Mouse (Mus musculus): ENCODE results near the gene Dpagt1.
"Not testable (repeated sequence)": the region's sequence is repeated elsewhere in the genome, so short reads cannot be mapped to it uniquely, and the experiment has no call there.

The Dpagt1 gene

GRCm38 (mm10) chr9:44337436-44338169 lies 11.8 kb downstream of the Dpagt1 start:
- peak; percentile 28 for DNase-seq (ENCODE audit: inconsistent ontology term)

- DNase-seq (ENCODE audit: inconsistent ontology term), result no peak
Observed at GRCm38 (mm10) chr9:44338574-44338973, 12.8 kb downstream of the Dpagt1 start.

DNA sequence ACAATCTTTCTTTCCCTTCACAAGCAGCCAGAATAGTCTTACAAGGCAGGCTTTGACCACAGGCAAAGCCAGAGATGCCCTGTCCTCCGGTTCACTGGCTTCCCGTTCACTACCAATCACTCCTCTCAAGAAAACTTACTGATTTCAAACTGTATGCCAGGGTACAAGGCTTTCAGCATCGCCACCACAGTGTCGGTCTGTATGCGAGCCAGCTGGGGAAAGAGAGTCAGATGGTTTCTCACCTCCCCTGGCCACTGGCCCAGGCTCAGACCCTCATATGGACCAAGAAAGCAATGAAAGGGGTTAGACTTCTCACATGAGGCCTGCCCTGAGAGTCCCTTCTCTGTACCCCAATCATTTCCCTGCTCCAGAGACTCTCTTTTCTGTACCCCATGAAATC lies 15.7 kb downstream of the Dpagt1 start:
- DNase-seq (ENCODE audit: inconsistent ontology term), result no peak

DNA sequence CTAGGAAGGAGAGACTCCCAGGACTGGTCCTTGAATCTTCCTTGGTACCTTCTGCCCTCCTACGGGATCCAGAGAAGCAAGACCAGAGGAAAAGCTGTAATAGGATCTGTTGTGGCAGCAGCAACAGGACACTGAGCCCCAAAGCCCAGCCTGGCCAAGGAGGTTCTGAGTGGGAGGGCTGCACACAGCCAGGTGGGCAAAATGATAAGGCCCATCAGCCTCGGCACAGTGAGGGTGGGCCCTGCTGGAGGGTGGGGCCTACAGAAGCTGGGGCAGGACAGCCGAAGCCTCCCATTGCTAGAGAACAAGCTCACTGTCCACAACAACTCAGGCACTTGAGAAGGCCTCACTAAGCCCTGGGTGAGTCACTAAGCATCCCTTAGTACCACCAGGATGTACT lies 16.4 kb downstream of the Dpagt1 start:
- no peak for DNase-seq (ENCODE audit: inconsistent ontology term)

- no peak for DNase-seq (ENCODE audit: inconsistent ontology term)
Observed at GRCm38 (mm10) chr9:44342605-44343004, 16.8 kb downstream of the Dpagt1 start.

GRCm38 (mm10) chr9:44343290-44343689 lies 17.5 kb downstream of the Dpagt1 start:
- no peak for DNase-seq (ENCODE audit: inconsistent ontology term)

GRCm38 (mm10) chr9:44343781-44344421 lies 18.1 kb downstream of the Dpagt1 start, which contains the start of gene Hmbs:
Gene Hmbs, minus strand, starts transcription at chr9:44344228.
- DNase-seq (ENCODE audit: inconsistent ontology term), result peak; percentile 96

GRCm38 (mm10) chr9:44345570-44346433 lies 20.0 kb downstream of the Dpagt1 start:
- no peak for DNase-seq (ENCODE audit: inconsistent ontology term)

- no peak for DNase-seq (ENCODE audit: inconsistent ontology term)
Observed at GRCm38 (mm10) chr9:44347166-44347565, 21.3 kb downstream of the Dpagt1 start.

DNA sequence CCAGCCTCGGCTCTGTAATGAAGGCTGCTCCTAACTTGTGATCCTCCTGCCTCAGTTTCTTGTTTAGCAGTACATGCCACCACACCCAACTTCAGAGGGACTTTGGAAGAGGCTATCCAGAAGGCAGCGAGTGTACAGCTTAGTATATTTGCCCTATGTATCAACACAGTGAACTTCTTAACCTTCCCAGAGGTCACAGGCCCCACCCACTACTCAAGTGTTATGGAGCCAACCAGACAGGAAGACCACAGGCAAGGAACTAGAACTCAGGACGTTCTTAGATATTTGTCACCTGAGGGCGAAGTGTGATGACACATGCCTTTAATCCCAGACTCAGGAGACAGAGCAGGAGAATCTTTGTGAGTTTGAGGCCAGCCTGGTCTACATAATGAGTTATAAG lies 21.8 kb downstream of the Dpagt1 start:
- DNase-seq (ENCODE audit: inconsistent ontology term), result no peak

GRCm38 (mm10) chr9:44348546-44348945 lies 22.7 kb downstream of the Dpagt1 start:
- DNase-seq (ENCODE audit: inconsistent ontology term), result no peak

DNA sequence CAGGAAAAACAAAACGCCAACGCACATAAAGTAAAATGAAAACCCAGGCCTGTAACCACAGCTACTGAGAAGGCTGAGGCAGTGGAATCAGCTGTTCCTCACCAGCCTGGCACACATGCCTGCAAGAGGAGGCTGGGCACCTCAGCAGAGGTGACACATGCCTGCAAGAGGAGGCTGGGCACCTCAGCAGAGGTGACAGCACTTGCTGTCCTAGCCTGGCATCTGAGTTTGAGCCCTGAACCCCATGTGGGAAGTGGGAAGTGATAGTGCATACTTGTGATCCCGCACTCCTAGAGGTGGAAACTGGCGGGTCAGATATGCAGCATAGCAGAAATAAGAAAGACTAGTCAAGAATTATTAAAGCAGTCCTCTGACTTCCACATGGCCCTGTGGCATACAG lies 25.6 kb downstream of the Dpagt1 start:
- no peak for DNase-seq (ENCODE audit: inconsistent ontology term)

DNA sequence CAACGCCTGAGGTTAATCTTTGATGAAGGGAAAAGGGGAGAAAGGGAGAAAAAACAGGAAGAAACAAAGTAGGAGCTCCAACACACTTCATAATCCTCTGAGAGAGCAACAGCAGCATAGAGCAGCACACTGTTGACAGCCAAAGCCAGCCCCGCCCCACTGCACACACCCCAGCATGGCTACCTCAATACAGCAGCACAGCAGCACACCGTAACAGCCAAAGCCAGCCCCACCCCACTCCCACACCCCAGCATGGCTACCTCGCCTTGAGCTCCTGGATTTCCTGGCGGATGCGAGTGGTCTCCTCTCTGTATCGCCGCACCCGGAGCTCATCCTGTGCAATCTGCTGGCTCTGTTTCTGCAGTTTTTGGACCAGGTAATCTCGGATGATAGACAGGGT lies 26.5 kb downstream of the Dpagt1 start:
- DNase-seq (ENCODE audit: inconsistent ontology term), result no peak

DNA sequence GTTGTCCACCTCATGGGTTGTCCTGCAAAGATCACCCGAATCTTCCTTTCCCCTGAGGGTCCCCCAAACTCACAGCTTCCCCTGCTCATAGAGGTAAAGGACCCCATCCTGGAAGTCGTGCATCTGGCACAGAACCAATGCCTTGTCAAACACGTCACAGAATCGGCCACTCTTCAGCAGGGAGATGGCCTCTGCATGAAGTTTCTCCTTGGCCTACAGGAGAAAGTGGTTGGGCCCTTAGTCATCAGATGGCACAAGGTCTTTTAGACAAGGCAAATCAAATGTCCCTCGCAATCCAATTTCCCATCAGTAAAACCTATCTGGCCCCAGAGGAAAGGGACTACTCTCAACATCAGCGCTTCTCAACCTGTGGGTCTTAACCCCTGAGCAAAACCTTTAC lies 27.3 kb downstream of the Dpagt1 start:
- no peak for DNase-seq (ENCODE audit: inconsistent ontology term)

DNA sequence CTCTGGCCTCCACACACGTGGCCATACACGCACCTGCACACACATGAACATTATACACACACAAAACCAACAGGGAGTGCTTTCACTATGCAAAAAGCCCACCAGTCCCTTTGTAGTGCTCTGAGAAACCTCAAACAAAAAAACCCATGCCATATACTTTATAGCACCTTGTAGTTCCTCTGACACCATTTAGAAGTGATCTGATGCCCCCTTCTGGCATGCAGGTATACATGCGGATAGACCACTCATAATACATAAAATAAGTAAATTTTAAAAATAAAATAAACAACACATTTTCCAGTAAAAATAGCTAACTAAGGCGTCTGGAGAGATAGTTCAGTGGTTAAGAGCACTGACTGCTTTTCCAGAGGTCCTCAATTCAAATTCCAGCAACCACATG lies 31.4 kb downstream of the Dpagt1 start:
- DNase-seq (ENCODE audit: inconsistent ontology term), result no peak

DNA sequence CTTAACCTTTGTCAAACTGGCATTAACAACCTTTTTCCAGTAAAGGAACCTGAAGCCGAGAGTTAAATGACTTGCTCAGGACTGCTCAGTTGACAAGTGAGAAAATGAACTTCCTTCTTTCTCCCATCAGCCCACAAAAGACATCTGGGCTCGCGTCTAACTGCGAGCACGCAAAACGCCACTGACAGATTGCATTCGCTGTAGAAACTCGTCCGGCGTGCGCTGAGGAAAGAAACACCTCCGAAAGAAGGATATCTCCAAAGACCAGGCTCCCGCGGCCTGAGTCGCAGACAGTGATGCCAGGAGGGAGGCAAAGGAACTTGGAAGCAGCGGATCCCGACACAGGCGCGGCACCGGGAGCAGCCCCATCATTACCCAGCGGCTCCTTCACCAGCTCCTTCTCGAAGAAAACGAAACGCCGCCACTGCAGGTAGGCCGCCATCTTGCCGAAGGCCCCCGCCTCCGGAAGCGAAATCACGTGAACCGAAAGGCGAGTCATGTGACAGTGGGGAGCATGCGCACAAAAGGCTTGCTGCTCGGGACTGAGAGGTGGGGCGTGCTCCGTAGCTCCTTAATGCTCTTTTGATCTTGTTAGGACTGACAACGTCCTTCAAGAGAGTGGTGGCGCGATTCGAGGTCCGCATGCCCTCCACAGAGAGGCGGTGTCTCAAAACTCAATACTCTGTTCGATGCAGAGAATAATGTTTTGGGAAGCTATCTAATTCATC lies 35.5 kb downstream of the Dpagt1 start, which contains the start of gene Vps11:
TSS of gene Vps11 (minus strand) at position 481 of the 728 bp plus-strand sequence.
- DNase-seq (ENCODE audit: inconsistent ontology term), result peak; percentile 89

DNA sequence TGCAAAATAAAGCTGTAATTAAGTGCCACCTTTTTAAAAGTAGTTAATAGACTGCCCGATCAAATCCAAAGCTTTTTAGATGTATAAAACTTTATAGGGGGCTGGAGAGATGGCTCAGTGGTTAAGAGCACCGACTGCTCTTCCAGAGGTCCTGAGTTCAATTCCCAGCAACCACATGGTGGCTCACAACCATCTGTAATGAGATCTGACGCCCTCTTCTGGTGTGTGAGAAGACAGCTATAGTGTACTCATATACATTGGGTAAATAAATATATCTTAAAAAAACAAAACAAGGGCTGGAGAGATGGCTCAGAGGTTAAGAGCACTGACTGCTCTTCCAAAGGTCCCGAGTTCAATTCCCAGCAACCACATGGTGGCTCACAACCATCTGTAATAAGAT lies 36.1 kb downstream of the Dpagt1 start:
- DNase-seq (ENCODE audit: inconsistent ontology term), result not testable (repeated sequence)

DNA sequence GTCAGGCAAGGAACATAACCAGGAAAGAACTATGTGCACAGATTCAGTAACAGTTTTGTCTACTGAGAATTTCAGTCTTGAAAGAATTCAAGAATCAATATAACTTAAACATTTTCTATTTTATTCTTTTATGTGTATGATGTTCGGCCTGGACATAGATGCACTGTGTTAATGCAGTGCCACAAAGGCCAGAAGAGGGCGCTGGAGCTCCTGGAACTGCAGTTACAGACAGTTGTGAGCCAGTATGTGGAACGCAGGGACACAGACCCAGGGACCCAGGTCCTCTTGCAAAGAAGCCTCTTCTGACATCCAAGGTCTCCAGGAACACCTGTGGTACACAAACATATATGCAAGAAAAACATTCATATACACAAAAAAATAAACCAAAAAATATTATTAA lies 38.7 kb downstream of the Dpagt1 start:
- no peak for DNase-seq (ENCODE audit: inconsistent ontology term)

DNA sequence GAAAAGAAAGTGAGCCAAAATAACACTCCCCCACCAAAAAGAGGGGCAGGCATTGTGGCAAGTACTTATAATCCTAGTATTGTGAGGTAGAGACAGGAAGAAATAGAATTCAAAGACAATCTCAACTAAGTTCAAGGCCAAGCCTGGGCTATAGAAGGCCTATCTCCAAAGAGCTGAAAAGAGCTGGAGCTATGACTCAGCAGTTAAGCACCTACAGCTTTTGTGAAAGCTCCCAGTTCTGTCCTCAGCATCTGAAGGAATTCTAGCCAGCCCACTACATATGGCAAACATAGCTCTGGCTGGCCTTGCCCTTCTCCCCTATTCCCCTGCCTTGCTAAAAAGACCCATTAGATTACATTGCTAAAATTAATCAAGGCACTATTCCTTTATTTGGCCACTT lies 47.6 kb downstream of the Dpagt1 start:
- DNase-seq (ENCODE audit: inconsistent ontology term), result peak; percentile 25

- DNase-seq (ENCODE audit: inconsistent ontology term), result no peak
Observed at GRCm38 (mm10) chr9:44376141-44376540, 50.3 kb downstream of the Dpagt1 start.

GRCm38 (mm10) chr9:44377335-44377734 lies 51.5 kb downstream of the Dpagt1 start:
- not testable (repeated sequence) for DNase-seq (ENCODE audit: inconsistent ontology term)
